Mouse (Mus musculus): ENCODE data around the gene Adra1b. TPM values are rescaled to one million over a fixed set of nuclear protein-coding genes. Genes with fewer than 3 reads are reported as not detected.

The Adra1b gene
- polyA plus RNA-seq (2015; fragmentation: Nextera tagmentation; extraction: Ambion mirVana), result 1.6 and 1.9 TPM in 2 replicates

GRCm38 (mm10) chr11:43901051-43901654 lies at the start of gene Adra1b:
Gene Adra1b, minus strand, starts transcription at chr11:43901210.
- H3K4me1 ChIP-seq (replicated peaks; ENCODE audit: insufficient read depth, low read length), result no peaks in the 10 kb centered on the region
- no peaks in the 10 kb centered on the region for H3K9me3 ChIP-seq (replicated peaks; ENCODE audit: low read length)
- DNase-seq (ENCODE audit: low spot score) (no peak), ATAC-seq (replicated peaks; ENCODE audit: low FRiP score, low read depth) (no peak)
- H3K27ac ChIP-seq, result no peak within 1 kb of the TSS
- H3K9ac ChIP-seq (ENCODE audit: low read depth, low read length), result no peak within 1 kb of the TSS
- H3K4me3 ChIP-seq (replicated peaks; ENCODE audit: low read depth, low read length), result no peak within 1 kb of the TSS
- 63% methylated on average over 6 of the region's 6 CpGs for WGBS
- no peaks in the 10 kb centered on the region for H3K36me3 ChIP-seq (ENCODE audit: insufficient read depth, low read length)
- H3K27me3 ChIP-seq (ENCODE audit: insufficient read depth, low read length), result no peaks in the 10 kb centered on the region
- TF ChIP-seq CTCF (IDR thresholded peaks at IDR 0.05; ENCODE audit: low read depth), result no peak
- no peak within 1 kb of the TSS for H3K4me2 ChIP-seq (ENCODE audit: low read length)

DNA sequence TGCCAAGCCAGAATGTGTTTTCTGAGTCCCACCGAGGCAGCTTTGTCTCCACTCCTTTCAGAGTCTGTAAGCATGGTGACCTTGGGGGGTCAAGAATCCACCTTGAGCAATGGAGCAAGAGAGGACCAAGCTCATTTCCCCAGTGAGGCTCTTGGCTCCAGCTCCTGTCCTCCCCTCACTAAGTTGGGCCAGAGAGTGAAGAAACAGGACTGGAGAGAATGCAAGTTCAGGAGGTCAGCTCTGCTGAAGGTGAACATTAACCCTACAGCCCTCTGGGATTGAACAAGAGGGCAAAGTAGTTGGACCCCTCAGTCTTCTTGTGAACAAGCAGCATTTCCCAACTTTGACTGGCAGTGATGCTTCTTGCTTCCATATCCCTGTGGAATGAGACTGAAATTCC lies 49.3 kb upstream of the Adra1b start:
- Histone ChIP-seq H3K9ac (ENCODE audit: low read depth, low read length) (no peak overlapping the region), H3K4me3 (replicated peaks; ENCODE audit: low read depth, low read length) (no peak overlapping the region), H3K27ac (no peak overlapping the region), H3K4me1 (replicated peaks; ENCODE audit: insufficient read depth, low read length) (no peaks in the 10 kb centered on the region), H3K27me3 (ENCODE audit: insufficient read depth, low read length) (no peaks in the 10 kb centered on the region), H3K4me2 (ENCODE audit: low read length) (no peak overlapping the region), H3K36me3 (ENCODE audit: insufficient read depth, low read length) (no peaks in the 10 kb centered on the region), H3K9me3 (replicated peaks; ENCODE audit: low read length) (no peaks in the 10 kb centered on the region; the same call in 1 of the 2 replicates)
- DNase-seq (ENCODE audit: low spot score) (no peak), ATAC-seq (replicated peaks; ENCODE audit: low FRiP score, low read depth) (no peak)
- TF ChIP-seq CTCF (IDR thresholded peaks at IDR 0.05; ENCODE audit: low read depth), result no peak
- WGBS, result 36% methylated on average over 1 of the region's 1 CpGs

- Histone ChIP-seq H3K4me2 (ENCODE audit: low read length) (no peak overlapping the region), H3K4me1 (replicated peaks; ENCODE audit: insufficient read depth, low read length) (no peaks in the 10 kb centered on the region), H3K4me3 (replicated peaks; ENCODE audit: low read depth, low read length) (no peak overlapping the region), H3K36me3 (ENCODE audit: insufficient read depth, low read length) (no peaks in the 10 kb centered on the region), H3K27me3 (ENCODE audit: insufficient read depth, low read length) (no peaks in the 10 kb centered on the region), H3K27ac (no peak overlapping the region), H3K9me3 (replicated peaks; ENCODE audit: low read length) (no peaks in the 10 kb centered on the region), H3K9ac (ENCODE audit: low read depth, low read length) (no peak overlapping the region)
- DNase-seq (ENCODE audit: low spot score) (no peak), ATAC-seq (replicated peaks; ENCODE audit: low FRiP score, low read depth) (no peak)
- WGBS, result 79% methylated on average over 2 of the region's 2 CpGs
- TF ChIP-seq CTCF (IDR thresholded peaks at IDR 0.05; ENCODE audit: low read depth), result no peak
Measured at GRCm38 (mm10) chr11:43943781-43944180, 42.8 kb upstream of the Adra1b start.

- WGBS, result 85% methylated on average over 1 of the region's 1 CpGs
- no peak for TF ChIP-seq CTCF (IDR thresholded peaks at IDR 0.05; ENCODE audit: low read depth)
- ATAC-seq (replicated peaks; ENCODE audit: low FRiP score, low read depth) (no peak), DNase-seq (ENCODE audit: low spot score) (no peak)
- no peak overlapping the region for H3K9ac ChIP-seq (ENCODE audit: low read depth, low read length)
- H3K4me2 ChIP-seq (ENCODE audit: low read length), result no peak overlapping the region
- H3K4me1 ChIP-seq (replicated peaks; ENCODE audit: insufficient read depth, low read length), result no peaks in the 10 kb centered on the region
- no peak overlapping the region for H3K27ac ChIP-seq
- no peaks in the 10 kb centered on the region for H3K27me3 ChIP-seq (ENCODE audit: insufficient read depth, low read length)
- H3K9me3 ChIP-seq (replicated peaks; ENCODE audit: low read length), result no peaks in the 10 kb centered on the region
- no peak overlapping the region for H3K4me3 ChIP-seq (replicated peaks; ENCODE audit: low read depth, low read length)
- no peaks in the 10 kb centered on the region for H3K36me3 ChIP-seq (ENCODE audit: insufficient read depth, low read length)
Measured at GRCm38 (mm10) chr11:43943167-43943566, 42.2 kb upstream of the Adra1b start.

GRCm38 (mm10) chr11:43940501-43941202 lies 39.6 kb upstream of the Adra1b start:
- ATAC-seq (replicated peaks; ENCODE audit: low FRiP score, low read depth) (no peak), DNase-seq (ENCODE audit: low spot score) (no peak)
- Histone ChIP-seq H3K36me3 (ENCODE audit: insufficient read depth, low read length) (no peaks in the 10 kb centered on the region), H3K27ac (no peak overlapping the region), H3K27me3 (ENCODE audit: insufficient read depth, low read length) (no peaks in the 10 kb centered on the region), H3K4me3 (replicated peaks; ENCODE audit: low read depth, low read length) (no peak overlapping the region), H3K9me3 (replicated peaks; ENCODE audit: low read length) (no peaks in the 10 kb centered on the region), H3K4me2 (ENCODE audit: low read length) (no peak overlapping the region), H3K9ac (ENCODE audit: low read depth, low read length) (no peak overlapping the region), H3K4me1 (replicated peaks; ENCODE audit: insufficient read depth, low read length) (no peaks in the 10 kb centered on the region)
- no peak for TF ChIP-seq CTCF (IDR thresholded peaks at IDR 0.05; ENCODE audit: low read depth)
- WGBS, result 90% methylated on average over 6 of the region's 6 CpGs

- no peak for TF ChIP-seq CTCF (IDR thresholded peaks at IDR 0.05; ENCODE audit: low read depth)
- DNase-seq (ENCODE audit: low spot score) (no peak), ATAC-seq (replicated peaks; ENCODE audit: low FRiP score, low read depth) (no peak)
- H3K36me3 ChIP-seq (ENCODE audit: insufficient read depth, low read length), result no peaks in the 10 kb centered on the region
- H3K4me3 ChIP-seq (replicated peaks; ENCODE audit: low read depth, low read length), result no peak overlapping the region
- no peaks in the 10 kb centered on the region for H3K9me3 ChIP-seq (replicated peaks; ENCODE audit: low read length)
- no peak overlapping the region for H3K9ac ChIP-seq (ENCODE audit: low read depth, low read length)
- H3K27ac ChIP-seq, result no peak overlapping the region
- WGBS, result 83% methylated on average over 2 of the region's 2 CpGs
- H3K4me2 ChIP-seq (ENCODE audit: low read length), result no peak overlapping the region
- H3K27me3 ChIP-seq (ENCODE audit: insufficient read depth, low read length), result no peaks in the 10 kb centered on the region
- H3K4me1 ChIP-seq (replicated peaks; ENCODE audit: insufficient read depth, low read length), result no peaks in the 10 kb centered on the region
Measured at GRCm38 (mm10) chr11:43936023-43936422, 35.0 kb upstream of the Adra1b start.
